Mouse (Mus musculus) NIH3T3 (cell line): ENCODE measurements around the gene AC140267.1.

Experiments
- DNase-seq: peaks from one replicate; pipeline ENCODE4 v3.0.0-alpha.2; 2012; ENCODE audit warnings: low read depth

AC140267.1 gene

DNA sequence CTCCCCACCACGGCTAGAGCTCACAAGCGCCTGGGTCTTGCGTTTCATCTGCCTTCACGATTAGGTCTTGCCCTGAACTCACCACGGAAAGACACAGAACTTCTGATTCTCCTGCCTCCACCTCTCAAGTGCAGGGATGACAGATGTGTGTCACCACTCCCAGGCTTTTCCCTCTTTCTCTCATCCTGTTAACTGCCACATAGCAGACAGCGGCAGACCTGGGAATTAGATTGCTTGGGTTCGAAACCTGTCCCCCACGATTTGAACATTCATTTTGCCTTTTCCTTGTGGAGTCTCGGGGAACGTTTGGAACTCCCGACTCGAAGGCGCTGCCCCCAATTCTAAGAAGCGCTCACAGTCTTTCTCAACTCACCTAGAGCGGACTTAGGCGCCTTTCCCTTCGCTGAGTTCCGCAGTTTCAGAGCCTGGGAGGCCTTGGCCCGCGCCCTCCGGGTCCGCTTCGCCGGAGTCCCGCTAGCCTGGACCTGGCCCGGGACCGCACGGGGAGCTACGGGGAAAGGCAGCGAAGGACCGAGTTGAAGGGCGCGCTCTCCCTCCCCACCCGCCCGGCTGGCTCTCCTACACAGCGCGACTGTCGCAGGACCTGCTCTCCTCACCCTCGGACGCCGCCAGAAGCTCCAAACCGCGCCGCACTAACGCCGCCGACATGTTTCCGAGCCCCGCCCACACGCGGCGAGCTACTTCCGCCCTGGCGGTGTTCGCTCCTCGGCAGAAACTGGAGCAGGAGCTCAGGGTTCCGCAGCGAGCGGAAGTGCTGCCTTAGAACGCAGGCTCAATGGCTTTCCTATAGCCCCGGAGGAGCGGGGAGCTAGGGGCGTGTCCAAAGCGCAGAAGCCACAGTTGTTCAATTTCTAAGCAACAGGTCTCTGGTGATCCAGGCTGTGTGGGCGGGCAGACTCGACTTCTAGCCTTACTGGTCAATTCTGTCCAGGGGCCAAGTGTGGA is 28.3 kb downstream of the AC140267.1 start, which contains the start of gene Rps19bp1:
Gene Rps19bp1 (minus strand): TSS at position 706 of the 966 bp plus-strand sequence.
- peak; percentile 98 for DNase-seq

DNA sequence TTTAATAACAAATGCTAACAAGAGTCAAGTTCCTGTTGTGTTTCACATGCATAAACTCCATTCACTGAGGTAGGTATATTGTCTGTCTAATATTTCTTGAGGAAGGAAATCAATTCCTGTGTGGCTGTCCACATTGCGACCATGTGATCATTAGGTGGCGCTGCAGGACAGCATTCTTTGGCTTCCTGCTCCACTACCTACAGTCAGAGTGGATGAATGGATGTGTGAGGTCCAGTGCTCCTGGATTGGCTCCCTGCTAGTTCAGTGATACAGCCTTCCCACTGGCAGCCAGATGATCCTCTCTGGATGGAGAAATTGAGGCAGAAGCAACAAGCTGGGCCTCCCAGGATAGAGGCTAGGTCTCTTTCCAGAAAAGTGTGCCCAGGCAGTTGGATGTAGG is 30.6 kb downstream of the AC140267.1 start:
- peak; percentile 95 for DNase-seq

DNA sequence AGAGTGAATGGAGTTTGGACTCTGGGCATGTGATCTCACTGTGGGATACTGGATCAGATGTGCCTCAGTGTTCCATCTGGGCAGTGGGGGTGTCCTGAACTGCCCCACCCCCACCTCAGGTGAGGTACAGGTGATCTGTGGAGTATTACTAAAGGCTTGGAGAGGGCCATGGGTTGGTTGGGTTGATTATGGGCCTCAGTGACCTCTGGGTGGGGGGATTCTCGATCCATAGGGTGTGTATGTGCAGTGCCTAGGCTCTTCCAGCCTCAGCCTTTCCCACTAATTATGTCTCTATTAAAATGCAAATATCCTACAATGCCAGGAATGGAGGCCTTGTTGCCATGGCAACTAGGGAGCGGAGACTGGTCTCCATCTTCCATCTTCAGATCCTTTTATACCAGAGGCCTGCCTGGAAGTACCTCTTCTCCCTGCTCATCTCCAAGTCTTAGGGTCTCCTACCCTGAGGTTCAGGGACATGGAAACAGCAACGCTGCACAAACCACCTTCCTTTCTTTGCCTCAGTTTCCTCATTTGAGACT is 36.3 kb downstream of the AC140267.1 start:
- DNase-seq: no peak

DNA sequence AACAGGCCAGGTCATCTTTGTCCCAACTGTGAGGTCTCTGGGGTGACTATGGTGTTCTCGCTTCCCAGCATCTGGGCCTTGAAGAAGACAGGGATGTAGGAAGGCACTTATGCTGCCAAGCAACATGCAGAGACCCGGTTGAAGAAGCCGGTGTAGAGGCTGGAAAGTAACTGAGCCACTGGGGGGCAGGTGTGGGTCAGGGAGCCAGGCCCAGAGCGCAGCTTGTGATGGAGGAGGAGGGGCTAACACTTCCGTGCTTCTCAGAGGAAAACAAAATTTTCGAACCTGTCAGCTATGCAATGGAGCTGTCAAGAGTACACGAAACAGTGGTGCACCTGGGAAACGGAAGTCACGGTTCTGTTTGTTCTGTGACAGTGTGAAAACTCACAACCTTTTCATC is 41.5 kb downstream of the AC140267.1 start:
- DNase-seq: peak; percentile 34

DNA sequence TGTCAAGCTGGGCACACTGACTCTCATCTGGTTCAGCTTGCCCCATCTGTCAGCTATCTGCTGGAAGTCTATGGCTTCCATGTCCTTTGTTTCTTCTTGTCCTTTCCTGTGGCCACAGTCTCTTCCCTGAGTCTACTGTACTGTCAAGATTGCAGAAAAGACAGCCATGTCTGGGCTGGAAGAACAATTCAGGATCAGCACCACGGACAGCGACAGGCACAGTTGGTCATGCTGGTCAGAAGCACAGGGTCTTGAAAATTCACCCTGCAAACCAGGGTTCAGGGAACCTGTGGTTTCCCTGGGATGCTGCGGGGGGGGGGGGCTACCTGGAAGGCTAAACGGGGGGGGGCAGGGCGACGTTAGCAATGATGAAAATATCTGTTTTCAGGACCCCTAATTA is 42.0 kb downstream of the AC140267.1 start:
- peak; percentile 93 for DNase-seq

DNA sequence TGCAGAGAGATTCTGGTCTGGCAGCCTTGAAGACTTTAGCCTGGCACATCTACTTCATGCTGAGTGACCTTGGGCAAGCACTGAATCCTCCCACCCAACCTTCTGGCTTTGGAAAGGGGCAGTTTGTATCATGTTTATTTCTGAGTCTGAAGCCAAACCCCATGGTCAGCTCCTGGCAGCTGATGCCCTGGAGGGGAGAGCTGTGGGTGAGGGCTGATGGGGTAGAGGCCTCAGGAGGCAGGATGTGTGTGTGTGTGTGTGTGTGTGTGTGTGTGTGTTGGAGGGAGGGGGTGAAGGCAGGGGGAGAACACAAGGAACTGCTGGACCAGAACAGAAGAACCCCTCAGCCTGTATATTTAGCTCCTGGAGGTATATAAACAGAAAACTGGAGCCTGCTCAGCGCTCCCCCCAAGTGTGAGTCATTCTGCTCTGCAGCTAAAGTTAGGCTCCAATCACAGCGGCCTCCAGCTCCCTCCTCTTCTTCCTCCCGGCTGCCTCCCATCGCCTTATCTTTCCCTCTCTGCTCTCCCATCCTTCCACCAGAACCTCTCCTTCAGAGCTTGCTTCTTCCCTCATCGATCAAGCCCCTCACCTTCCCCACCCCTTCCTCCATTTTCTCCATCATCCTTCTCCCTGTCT is 42.6 kb downstream of the AC140267.1 start:
- DNase-seq: peak; percentile 78

DNA sequence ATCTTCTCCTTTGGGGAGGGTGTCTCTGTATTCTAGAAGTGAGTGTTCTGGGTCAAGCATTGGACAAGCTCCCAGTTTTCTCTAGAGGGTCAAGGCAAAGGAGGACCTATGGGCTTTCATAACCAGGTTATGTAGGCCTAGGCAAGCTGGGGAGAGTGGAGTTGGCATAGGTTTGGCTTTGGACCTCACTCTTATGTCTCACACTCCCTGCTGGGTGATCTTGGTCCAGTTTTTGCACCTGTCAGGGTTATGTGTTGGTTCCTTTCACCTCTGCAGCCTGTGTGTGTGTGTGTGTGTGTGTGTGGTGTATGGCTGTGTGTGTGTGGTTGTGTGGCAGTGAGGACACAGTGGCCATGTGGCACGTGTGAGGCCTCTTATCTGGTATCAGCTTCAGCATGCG is 43.4 kb downstream of the AC140267.1 start:
- peak; percentile 17 for DNase-seq

DNA sequence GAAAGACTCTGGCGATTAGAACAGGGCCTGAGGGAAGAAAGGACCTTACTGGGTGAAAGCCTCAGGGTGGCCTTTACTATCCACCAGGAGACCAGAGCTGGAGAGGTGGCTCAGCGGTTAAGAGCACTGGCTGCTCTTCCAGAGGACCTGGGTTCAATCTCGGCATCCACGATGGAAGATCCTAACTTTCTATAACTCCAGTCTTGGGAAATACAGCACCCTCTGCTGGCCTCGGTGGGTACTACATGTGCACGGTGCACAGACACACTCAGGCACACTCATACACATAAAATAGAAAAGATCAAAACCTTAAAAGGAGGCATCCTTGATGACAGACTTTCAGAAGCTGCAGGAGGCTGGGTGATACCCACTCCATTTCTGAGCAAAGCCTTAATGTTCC is 45.0 kb downstream of the AC140267.1 start:
- peak; percentile 49 for DNase-seq
